Mouse (Mus musculus) embryonic facial prominence, embryonic 10.5 days (tissue): ENCODE data around the gene Enpp3. TPM values are rescaled to one million over a fixed set of nuclear protein-coding genes. Genes with fewer than 3 reads are reported as not detected.
A peak's percentile ranks its signal among the peaks of the same experiment; 100 is the strongest.

Experiments
- DNase-seq: peaks from one replicate; pipeline ENCODE4 v3.0.0-alpha.2; 2017; ENCODE audit warnings: low spot score
- H3K27ac ChIP-seq: fragments of 300-500 bp; sonication (generic); replicated peaks from 2 replicates; pipeline ENCODE4 v1.5.1; 2016; ENCODE audit warnings: mild to moderate bottlenecking
- H3K27me3 ChIP-seq: fragments of 300-500 bp; sonication (generic); replicated peaks from 2 replicates; pipeline ENCODE4 v1.6.1; 2016; ENCODE audit warnings: low read depth, mild to moderate bottlenecking; ENCODE audit not compliant: poor library complexity, severe bottlenecking
- H3K36me3 ChIP-seq: fragments of 300-500 bp; sonication (generic); replicated peaks from 2 replicates; pipeline ENCODE4 v1.6.1; 2016; ENCODE audit warnings: mild to moderate bottlenecking, moderate library complexity
- H3K4me1 ChIP-seq: fragments of 300-500 bp; sonication (generic); 2 replicates; pipeline ENCODE4 v1.6.1; 2016
- H3K4me3 ChIP-seq: fragments of 300-500 bp; sonication (generic); 2 replicates; pipeline ENCODE4 v1.5.1; 2016; ENCODE audit warnings: mild to moderate bottlenecking, moderate library complexity
- H3K9me3 ChIP-seq: fragments of 300-500 bp; sonication (generic); 2 replicates; pipeline ENCODE4 v1.6.1; 2016; ENCODE audit warnings: mild to moderate bottlenecking
- WGBS: fragments of 180-500 bp; shearing (Covaris S2); methylation state at CpG from one replicate; pipeline ENCODE4 v1.1.7; 2016; 5-methylcytosine and 5-hydroxymethylcytosine counted together
- polyA plus RNA-seq: library from polyadenylated mRNA; unstranded; fragments of >200 nt; fragmentation: Nextera tagmentation; extraction: Ambion mirVana; gene quantifications from 2 replicates; pipeline ENCODE4 v1.2.1, GENCODE M21; 2016

The Enpp3 gene
- polyA plus RNA-seq, 1 experiment from 2014 or later: 9.7 TPM

DNA sequence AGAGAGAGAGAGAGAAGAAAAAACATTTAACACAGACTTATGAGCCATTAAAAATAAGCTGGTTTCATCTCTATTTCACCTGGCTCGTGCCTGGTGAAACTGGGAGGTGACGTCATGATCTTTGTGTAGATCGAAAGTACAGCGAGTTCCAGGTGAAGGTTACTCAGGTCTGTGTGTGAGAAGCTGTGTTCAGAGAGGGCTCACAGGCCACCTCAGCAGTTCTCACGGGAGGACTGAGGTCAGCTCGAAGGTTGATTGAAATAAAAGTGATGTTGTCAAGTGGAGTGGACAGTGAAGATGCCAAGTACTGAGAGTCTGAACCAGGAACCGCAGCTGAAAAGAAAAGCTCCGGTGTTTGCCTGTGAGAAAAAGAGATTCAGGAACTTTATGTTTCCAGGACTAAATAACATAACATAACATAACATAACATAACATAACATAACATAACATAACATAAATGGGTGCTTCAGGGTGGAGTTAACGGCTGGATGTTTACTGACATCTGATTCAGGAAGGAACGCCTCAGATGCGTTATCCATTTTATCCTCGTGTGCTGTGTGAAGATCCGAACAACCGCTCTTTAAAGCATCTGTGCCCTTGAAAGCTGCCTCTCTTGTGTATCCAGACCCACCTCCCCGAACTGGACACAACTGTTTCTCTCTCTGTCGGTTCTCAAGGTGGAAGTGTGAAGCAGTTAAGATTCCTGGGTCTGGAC is 88.9 kb downstream of the Enpp3 start:
- no peaks in the 10 kb centered on the region for H3K36me3 ChIP-seq
- H3K4me3 ChIP-seq: peak overlapping the region; percentile 43
- 0 out of 2 replicates have a peak, but pooled peaks cover 11% of the 10 kb centered on the region for H3K27me3 ChIP-seq
- no peak overlapping the region; the same call in 1 of the 2 replicates for H3K27ac ChIP-seq
- H3K9me3 ChIP-seq: no peaks in the 10 kb centered on the region
- whole genome bisulfite sequencing: 75% methylated on average over 16 of the region's 16 CpGs
- no peak for DNase-seq
- H3K4me1 ChIP-seq: peaks cover 16% of the 10 kb centered on the region; the same call in 1 of the 2 replicates

DNA sequence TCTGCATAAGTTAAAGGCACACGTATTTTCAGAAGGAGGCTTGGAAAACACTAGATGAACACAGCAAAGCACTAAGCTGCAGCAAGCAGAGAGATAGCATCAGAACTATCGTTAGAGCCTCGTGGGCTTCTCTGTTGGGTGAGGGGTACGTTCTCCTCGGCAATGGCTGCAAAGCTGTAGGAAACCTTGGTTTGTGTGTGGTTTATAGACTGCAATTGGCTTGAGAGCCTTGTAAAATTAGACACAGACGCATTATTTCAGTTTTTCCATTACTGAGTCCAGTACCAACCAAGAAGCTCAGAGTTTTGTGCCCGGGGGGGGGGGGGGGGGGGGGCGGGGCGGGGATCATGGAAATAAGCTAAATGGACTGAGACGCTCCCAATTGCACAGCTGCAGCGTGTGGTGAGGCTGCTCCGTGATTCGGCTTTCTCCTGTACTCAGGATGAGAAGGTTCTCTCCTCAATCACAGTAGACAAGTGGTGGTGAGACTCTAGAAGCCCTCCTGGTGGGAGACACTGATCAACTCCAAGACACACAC is 99.6 kb downstream of the Enpp3 start:
- 83% methylated on average over 13 of the region's 13 CpGs for WGBS
- H3K9me3 ChIP-seq: no peaks in the 10 kb centered on the region
- H3K36me3 ChIP-seq: no peaks in the 10 kb centered on the region
- DNase-seq: no peak
- H3K27me3 ChIP-seq: no peaks in the 10 kb centered on the region
- H3K4me3 ChIP-seq: no peak overlapping the region
- no peak overlapping the region for H3K27ac ChIP-seq
- H3K4me1 ChIP-seq: no peaks in the 10 kb centered on the region; the same call in 1 of the 2 replicates

- 81% methylated on average over 7 of the region's 7 CpGs for WGBS
- Histone ChIP-seq H3K9me3 (no peaks in the 10 kb centered on the region), H3K27ac (no peak overlapping the region), H3K36me3 (no peaks in the 10 kb centered on the region), H3K4me1 (no peaks in the 10 kb centered on the region; the same call in 1 of the 2 replicates), H3K27me3 (no peaks in the 10 kb centered on the region), H3K4me3 (no peak overlapping the region)
- no peak for DNase-seq
These were observed 101.1 kb downstream of the Enpp3 start for GRCm38 (mm10) chr10:24741229-24742198.

DNA sequence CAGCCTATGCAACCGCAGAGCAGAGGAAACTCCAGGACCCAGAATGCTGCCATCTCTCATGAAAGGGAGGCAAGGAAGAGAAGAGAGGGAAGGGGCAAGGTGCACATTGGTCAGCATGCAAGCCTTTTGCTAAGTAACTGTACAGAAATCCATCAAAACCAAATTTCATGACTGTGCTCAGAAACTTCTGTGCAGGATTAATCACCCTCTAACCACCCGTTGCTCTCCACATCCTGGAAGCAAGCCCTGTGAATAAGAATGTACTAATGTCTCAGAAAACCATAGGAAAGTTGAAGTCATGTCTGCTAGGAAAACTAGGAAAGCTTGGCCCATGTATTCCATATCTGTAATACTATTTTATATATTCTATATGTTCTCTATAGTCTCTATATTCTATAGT is 103.5 kb downstream of the Enpp3 start:
- H3K4me1 ChIP-seq: no peaks in the 10 kb centered on the region; the same call in 1 of the 2 replicates
- H3K27ac ChIP-seq: no peak overlapping the region
- H3K36me3 ChIP-seq: no peaks in the 10 kb centered on the region
- no peak for DNase-seq
- no peaks in the 10 kb centered on the region for H3K9me3 ChIP-seq
- no peak overlapping the region for H3K4me3 ChIP-seq
- H3K27me3 ChIP-seq: no peaks in the 10 kb centered on the region
- WGBS: 91% methylated on average over 2 of the region's 2 CpGs

- Histone ChIP-seq H3K4me3 (no peak overlapping the region), H3K4me1 (no peaks in the 10 kb centered on the region; the same call in 1 of the 2 replicates), H3K27ac (no peak overlapping the region), H3K9me3 (no peaks in the 10 kb centered on the region), H3K27me3 (no peaks in the 10 kb centered on the region), H3K36me3 (no peaks in the 10 kb centered on the region)
- DNase-seq: no peak
- WGBS: 73% methylated on average over 2 of the region's 2 CpGs
These were observed 104.2 kb downstream of the Enpp3 start for GRCm38 (mm10) chr10:24738456-24738855.

GRCm38 (mm10) chr10:24735027-24735777 is 107.4 kb downstream of the Enpp3 start:
- no peak for DNase-seq

GRCm38 (mm10) chr10:24727478-24727877 is 115.1 kb downstream of the Enpp3 start:
- 89% methylated on average over 4 of the region's 4 CpGs for WGBS
- Histone ChIP-seq H3K27me3 (no peaks in the 10 kb centered on the region), H3K36me3 (no peaks in the 10 kb centered on the region), H3K9me3 (no peaks in the 10 kb centered on the region), H3K27ac (no peak overlapping the region), H3K4me3 (no peak overlapping the region), H3K4me1 (no peaks in the 10 kb centered on the region)
- no peak for DNase-seq

More at GRCm38 (mm10) chr10:24735027-24735777, 107.4 kb downstream of the Enpp3 start:
- H3K4me1 ChIP-seq: no peaks in the 10 kb centered on the region; the same call in 1 of the 2 replicates
- no peak overlapping the region for H3K27ac ChIP-seq
- WGBS: 93% methylated on average over 5 of the region's 5 CpGs
- no peaks in the 10 kb centered on the region for H3K27me3 ChIP-seq
- no peak overlapping the region for H3K4me3 ChIP-seq
- H3K36me3 ChIP-seq: no peaks in the 10 kb centered on the region
- no peaks in the 10 kb centered on the region for H3K9me3 ChIP-seq

DNA sequence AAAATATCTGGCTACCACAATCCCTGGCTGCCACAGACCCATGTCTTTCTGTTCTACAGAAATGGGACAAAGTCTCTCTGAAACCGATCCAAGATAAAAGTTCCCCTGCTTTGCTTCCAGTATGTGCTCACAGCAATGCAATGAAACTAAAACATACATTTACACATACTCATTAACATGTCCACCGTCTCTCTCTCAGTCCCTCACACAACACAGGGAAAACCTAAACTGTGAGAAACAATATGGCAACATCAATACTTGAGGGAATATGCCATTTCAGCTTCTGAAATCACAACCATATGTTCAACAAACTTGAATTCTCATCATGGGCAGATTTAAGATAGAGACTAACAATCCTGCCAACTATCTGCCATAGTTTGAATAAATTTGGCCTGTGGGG is 117.4 kb downstream of the Enpp3 start:
- Histone ChIP-seq H3K27ac (no peak overlapping the region), H3K4me3 (no peak overlapping the region), H3K9me3 (no peaks in the 10 kb centered on the region), H3K4me1 (no peaks in the 10 kb centered on the region), H3K36me3 (no peaks in the 10 kb centered on the region), H3K27me3 (no peaks in the 10 kb centered on the region)
- no peak for DNase-seq
- 87% methylated on average over 2 of the region's 2 CpGs for WGBS

Other genes with a start within 250 kb of the Enpp3 start
- 7.9 and 10.1 TPM in 2 replicates for gene Ccn2, start 247.4 kb downstream of the Enpp3 start, polyA plus RNA-seq
- gene Enpp1, start 130.7 kb downstream of the Enpp3 start, polyA plus RNA-seq: 0.62 and 1.0 TPM in 2 replicates
- 27.7 and 28.4 TPM in 2 replicates for gene Med23, start 27.2 kb upstream of the Enpp3 start, polyA plus RNA-seq
- 6.9 and 7.4 TPM in 2 replicates for gene Arg1, start 84.7 kb upstream of the Enpp3 start, polyA plus RNA-seq